Mouse (Mus musculus) regulatory T cell (primary cell): ENCODE results near the gene Mfsd12.

Experiments
- in situ Hi-C: fragments of 300-600 bp; cut with MboI, MseI; formaldehyde crosslinking; loops from one replicate; pipeline ENCODE4 v1.15.1; 2025; ENCODE audit warnings: high pct_unique_total_duplicates

Mfsd12 gene

DNA sequence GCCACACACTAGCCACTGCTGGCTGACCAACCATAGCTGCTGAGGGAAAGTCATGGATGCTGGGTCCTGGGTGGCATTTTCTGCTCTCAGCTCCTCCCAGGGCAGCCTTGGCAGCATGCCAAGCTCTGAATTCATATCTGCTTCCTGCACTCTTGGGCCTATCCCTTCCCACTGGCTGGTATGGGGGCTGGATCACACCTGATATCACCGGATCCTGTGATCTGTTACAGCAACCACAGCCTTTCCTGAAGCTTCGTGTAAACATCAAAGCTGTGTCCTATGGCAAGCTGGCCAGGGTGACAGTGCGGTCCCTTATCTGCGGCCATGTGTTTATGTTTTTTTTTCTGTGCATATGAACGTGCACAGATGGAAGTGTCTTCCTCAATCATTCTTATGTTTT is 24.7 kb downstream of the Mfsd12 start:
- in situ Hi-C loops: no loop called here

DNA sequence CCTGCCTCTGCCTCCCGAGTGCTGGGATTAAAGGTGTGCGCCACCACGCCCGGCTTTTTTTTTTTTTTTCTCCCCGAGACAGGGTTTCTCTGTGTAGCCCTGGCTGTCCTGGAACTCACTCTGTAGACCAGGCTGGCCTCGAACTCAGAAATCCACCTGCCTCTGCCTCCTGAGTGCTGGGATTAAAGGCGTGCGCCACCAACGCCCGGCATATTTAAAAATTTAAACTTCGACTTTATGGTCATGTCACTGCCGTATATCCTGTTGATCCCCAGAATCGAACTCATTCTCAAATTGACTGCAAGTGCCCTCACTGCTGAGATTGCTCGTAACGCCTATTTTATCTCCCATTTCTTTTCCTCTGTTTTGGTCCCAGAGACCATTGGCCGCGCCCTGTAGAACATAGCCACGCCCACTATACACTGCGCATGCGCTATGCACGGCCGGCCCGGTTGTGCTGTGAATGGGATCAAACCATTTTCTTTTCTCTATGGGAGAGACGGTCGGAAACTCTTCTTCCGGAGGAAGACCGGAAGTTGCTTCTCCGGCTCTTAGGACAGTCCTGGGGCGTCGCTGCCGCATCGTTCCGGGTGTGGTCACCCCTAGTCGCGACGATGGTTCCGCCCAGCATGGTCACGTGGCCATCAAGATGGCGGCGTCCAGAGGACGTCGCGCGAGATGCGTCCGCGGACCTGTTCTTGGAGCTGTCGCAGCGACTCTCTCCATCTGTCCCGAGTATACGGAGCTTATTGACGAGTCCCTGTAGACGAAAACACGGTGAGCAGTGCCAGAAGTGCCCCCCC is 26.7 kb downstream of the Mfsd12 start, which contains the start of the genes Dohh and Gm48551:
Dohh (plus strand) TSS at position 627 of the 803 bp plus-strand sequence.
Gm48551 (plus strand) TSS at position 665 of the 803 bp plus-strand sequence.
- in situ Hi-C loops: no loop called here

- in situ Hi-C loops: no loop called here
Measured at GRCm38 (mm10) chr10:81384605-81384982, 27.3 kb downstream of the Mfsd12 start.

GRCm38 (mm10) chr10:81385603-81386306 is 28.5 kb downstream of the Mfsd12 start:
- in situ Hi-C loops: no loop called here

- in situ Hi-C loops: no loop called here
Measured at GRCm38 (mm10) chr10:81387716-81388115, 30.4 kb downstream of the Mfsd12 start.

- in situ Hi-C loops: no loop called here
Measured at GRCm38 (mm10) chr10:81388505-81389055, 31.3 kb downstream of the Mfsd12 start, which contains the start of gene Gm48552. Gene Gm48552 (plus strand): TSS chr10:81389005.

DNA sequence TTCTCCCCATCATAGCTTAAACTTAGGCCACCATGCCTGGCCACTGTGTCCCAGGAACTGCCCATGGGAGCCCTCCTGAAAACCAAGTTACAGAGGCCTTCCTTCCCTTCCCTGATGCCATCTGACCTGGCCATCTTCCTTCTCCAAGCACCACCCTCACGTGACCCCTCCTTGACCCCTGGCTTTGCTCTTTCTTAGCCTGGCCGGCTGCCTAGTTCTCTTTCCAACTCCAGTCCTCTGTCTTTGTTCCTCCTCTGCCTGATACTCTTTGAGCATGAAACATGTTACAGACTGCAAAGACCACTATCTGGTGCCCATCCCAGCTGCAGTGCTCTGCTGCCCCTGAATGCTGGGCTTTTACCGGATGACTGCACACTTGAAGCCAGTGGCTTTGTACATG is 32.1 kb downstream of the Mfsd12 start:
- in situ Hi-C loops: no loop called here

DNA sequence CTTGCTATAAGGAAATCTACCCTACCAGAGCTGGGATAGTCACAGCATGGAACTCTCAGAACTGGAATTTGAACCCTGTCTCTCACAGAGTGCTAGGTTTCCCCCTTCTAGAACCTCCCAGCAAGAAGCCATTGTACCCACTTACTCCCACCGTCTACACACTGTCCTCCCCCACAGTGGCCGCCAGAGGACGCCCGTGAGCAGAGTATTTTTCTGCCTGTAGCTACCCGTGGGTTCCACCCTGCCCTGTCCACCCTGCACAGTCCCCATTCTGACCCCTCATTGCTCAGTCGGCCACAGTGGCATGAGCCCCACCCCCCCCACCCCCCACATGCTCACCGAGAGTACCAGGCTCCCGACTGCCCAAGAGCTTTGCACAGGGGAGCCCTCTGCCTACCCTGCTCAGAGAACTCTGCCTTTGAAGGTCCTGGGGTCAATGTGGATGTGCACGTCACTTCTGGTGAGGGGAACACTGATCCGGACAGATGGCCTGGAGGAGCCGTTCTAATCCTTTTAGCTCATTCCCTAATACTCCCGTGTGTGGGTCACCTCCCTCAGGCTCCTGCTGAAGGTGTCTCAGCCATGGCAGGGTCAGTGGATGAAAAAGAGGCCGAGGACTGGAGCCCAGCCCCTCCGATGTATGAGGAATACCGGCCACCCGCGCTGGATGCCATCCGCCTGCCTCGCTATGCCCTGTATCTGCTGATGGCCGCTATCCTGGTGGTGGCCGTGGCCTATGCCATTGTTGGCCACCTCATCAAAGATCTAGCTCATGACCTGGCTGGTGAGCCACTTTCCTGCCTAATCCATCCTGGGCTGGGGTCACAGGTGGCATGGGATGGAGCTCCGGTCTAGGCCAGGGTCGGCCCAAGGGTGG is 32.7 kb downstream of the Mfsd12 start:
- in situ Hi-C loops: loop anchor here (5.0 kb wide), 1 partner anchor 52 kb away; no protein-coding TSS in a partner anchor

DNA sequence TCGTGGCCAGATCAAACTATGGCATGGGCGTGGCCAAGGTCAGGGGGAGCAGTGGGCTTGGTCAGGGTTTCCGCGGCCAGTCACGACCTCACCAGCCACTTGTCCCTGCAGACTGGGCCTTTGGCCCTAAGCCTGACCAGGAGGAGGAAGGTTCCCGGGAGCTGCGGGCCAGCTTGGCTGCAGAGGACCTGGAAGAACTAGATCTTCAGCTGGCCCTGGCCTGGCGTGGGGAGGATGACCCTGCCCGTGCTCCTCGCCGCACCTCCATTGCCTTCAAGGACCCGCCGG is 33.3 kb downstream of the Mfsd12 start:
- in situ Hi-C loops: loop anchor here (5.0 kb wide), 1 partner anchor 52 kb away; no protein-coding TSS in a partner anchor

DNA sequence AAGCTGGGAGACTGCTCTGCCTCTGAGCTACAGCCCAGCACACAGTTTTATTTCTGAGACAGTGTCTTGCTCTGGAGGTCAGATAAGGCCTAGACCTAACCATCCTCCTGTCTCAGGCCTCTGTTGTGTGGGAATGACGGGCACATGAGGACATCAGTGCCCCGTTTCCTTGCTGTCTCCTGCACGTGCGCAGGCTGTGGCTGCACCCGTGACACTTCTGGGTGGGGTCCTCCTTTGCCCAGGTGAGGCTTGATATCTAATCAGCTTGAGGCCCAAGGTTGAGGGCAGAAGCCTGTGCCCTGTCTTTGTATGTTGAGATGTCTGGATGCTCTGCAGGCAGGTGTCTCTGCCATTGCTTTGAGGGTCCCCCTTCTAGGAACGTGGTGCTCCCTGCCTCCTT is 35.0 kb downstream of the Mfsd12 start:
- in situ Hi-C loops: loop anchor here (5.0 kb wide), 1 partner anchor 50 kb away; no protein-coding TSS in a partner anchor

- in situ Hi-C loops: loop anchor here (5.0 kb wide), 1 partner anchor 50 kb away; no protein-coding TSS in a partner anchor
Measured at GRCm38 (mm10) chr10:81392781-81393185, 35.5 kb downstream of the Mfsd12 start, which contains the start of gene Smim24. Gene Smim24 (plus strand): TSS chr10:81393051.

DNA sequence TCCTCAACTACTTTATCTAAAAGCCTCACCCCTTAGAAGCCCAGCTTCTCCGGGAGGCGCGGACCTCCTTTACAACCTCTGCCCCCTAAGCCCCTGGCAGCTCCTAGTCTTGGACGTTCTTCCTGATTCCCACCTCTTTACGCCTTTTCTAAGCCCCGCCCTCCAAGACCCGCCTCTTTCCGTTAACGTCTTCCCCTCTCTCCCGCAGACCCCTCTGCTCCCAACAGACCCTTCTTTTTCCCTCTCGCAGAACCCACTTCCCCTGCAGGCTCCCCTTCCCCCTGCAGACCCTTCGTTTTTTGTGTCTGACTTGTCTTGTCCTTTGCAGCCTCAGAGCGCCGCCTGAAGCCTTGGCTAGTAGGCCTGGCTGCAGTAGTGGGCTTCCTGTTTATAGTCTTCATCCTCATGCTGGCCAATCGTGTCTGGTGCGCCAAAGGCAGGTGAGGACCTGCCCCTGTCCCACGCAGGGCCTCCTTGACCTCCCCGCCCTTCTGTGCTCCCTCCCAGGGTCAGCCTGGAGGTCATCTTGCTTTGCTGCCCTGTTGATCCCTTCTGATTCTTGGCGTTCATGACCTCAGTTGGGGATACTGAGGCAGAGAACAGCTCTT is 36.3 kb downstream of the Mfsd12 start:
- in situ Hi-C loops: loop anchor here (5.0 kb wide), 1 partner anchor 49 kb away; no protein-coding TSS in a partner anchor

DNA sequence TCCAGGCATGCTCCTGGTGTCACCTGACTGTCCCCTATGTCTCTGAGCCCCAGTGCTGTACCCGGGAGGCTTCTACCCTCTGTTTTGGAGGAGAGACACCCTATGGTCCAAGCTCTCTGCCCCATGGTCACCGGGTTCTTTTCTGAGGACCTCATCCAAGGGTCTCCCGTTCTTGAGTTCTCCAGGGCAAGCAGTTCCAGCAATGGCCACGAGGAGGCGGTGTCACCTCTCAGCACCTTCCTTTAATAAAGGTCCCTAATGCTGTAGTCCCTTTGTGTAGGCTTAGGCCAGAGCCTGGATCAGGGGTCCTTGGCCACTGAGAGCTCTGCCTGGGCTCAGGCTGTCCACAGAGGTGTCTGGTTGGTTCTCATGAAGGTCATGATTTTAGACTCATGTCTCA is 37.8 kb downstream of the Mfsd12 start:
- in situ Hi-C loops: no loop called here

DNA sequence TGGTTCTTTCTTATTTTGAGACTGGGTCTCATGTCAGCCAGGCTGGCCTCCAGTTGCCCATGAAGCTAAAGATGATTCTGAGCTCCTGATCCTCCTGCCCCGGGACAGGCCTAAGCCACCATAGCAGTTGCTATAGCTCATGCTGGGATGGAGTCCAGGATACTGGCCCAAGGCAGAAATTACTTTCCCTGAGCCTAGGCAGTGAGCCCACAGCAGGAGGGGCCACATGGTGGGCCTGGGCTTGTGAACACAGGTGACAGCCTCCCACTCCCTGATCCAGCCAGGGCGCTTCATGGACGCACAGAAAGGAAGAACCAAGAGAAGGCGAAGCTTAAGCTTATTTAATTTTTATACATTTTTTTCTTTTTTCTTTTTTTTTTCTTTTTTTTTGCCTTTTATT is 38.6 kb downstream of the Mfsd12 start:
- in situ Hi-C loops: no loop called here

- in situ Hi-C loops: no loop called here
Measured at GRCm38 (mm10) chr10:81396749-81397148, 39.5 kb downstream of the Mfsd12 start.

GRCm38 (mm10) chr10:81399296-81399695 is 42.0 kb downstream of the Mfsd12 start:
- in situ Hi-C loops: no loop called here

DNA sequence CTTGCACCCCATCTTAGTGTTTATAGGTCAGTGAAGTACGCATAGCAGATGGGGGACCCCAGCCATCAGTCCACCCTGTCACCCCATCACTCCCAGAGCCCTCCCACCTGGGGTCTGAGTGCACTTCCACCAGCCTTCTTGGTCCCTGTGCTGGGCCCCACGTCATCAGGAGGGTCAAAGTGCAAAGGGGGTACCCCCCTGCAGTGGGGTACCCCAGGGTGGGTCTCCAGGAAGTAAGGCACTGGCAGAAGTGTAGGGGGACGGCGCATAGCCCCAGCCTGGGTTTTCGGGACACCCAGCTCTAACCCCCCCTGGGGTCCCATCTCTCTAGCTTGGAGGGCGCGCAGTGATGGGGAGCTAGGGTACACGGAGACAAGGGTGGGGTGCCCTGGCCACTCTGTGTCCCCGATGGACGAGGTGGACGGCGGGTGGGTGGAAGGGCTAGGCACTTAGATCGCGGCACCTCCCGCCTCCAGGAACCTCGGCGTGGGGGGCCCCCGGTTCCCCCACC is 42.6 kb downstream of the Mfsd12 start:
- in situ Hi-C loops: no loop called here

DNA sequence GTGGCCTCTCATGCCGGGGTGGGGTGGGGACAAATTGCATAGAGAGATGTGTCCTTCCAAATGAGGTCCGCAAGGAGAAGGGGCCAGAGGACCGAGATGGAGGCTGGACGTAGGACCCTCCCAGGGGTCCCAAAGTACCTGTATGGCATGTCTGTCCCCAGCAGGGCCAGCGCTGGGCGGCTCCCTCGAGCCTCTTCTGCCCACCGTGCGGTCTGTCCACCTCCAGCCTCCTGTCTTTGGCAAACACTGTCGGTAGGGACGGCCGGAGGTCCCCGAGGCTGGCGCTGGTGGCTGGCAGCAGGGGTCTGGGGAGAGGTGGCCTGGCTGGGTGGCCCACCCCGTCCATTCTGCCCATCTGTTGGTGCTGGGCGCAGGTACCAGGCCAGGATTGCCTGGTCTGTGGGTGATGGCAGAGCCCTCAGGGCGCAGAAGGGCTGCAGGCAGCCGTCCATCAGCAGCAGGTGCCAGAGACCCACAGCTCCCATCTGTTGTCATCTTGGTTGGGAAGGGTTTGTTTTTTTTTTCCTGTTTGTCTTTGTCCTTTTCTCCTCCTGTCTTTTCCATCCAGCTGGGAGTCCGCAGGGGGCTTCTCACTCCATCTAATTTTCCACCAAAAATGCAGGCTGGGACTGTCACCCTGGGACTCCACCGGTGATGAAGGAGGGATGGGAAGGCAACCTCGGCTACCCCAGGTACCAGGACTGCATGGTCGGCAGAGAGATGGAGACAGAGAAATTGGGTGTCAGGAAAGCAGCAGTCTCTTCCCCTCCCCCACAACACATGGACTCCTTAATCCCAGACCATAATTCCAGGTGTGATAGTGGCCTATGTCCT is 43.3 kb downstream of the Mfsd12 start:
- in situ Hi-C loops: no loop called here

- in situ Hi-C loops: no loop called here
Measured at GRCm38 (mm10) chr10:81401205-81401520, 43.9 kb downstream of the Mfsd12 start.
